Mouse (Mus musculus): ENCODE measurements around the gene Gm35549. TPM values are rescaled to one million over a fixed set of nuclear protein-coding genes. Genes with fewer than 3 reads are reported as not detected.
"Not testable (repeated sequence)": the region's sequence is repeated elsewhere in the genome, so short reads cannot be mapped to it uniquely, and the experiment has no call there.

The Gm35549 gene
- polyA plus RNA-seq, 1 experiment = not detected

DNA sequence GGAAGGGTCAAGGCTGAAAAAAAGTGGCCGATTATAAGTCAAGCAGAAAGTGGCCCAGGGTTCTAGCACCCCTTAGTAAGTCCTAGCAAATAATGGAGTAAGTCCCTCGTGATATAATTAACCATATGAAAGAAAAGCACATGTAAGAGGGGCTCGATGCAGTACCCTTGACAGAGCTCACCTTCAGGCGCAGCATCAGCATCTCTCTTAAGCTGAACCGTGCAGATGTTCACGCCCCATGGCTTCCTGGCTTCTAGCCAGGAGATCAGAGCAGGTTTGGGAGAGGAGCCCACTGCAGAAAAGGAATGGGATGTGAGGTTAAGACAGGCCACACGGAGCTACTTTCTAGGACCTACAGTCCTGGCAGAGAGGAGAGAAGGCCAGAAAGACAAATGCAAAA, 10.7 kb upstream of the Gm35549 start:
- TF ChIP-seq CTCF (IDR thresholded peaks at IDR 0.05; ENCODE audit: extremely low read depth, insufficient read length, insufficient replicate concordance, low read depth, low read length) (no peak), POLR2A (IDR thresholded peaks at IDR 0.05; ENCODE audit: low read depth, low read length) (no peak)
- Histone ChIP-seq H3K27ac (ENCODE audit: insufficient read depth, low read depth, low read length) (no peak overlapping the region), H3K36me3 (ENCODE audit: control insufficient read depth, insufficient read depth, low read length) (peaks cover 81% of the 10 kb centered on the region), H3K4me3 (ENCODE audit: low read depth, low read length) (no peak overlapping the region), H3K4me1 (ENCODE audit: control insufficient read depth, insufficient read depth, insufficient read length, low read length) (no peaks in the 10 kb centered on the region), H3K27me3 (ENCODE audit: control insufficient read depth, insufficient read depth, low read length) (no peaks in the 10 kb centered on the region)
- 92% methylated on average over 7 of the region's 7 CpGs for WGBS

- not testable (repeated sequence) for H3K27me3 ChIP-seq (ENCODE audit: control insufficient read depth, insufficient read depth, low read length); H3K4me1 ChIP-seq (ENCODE audit: control insufficient read depth, insufficient read depth, insufficient read length, low read length); H3K4me3 ChIP-seq (ENCODE audit: low read depth, low read length); H3K27ac ChIP-seq (ENCODE audit: insufficient read depth, low read depth, low read length)
- H3K36me3 ChIP-seq (ENCODE audit: control insufficient read depth, insufficient read depth, low read length) = peaks cover 26% of the 10 kb centered on the region
- WGBS = 72% methylated on average over 7 of the region's 8 CpGs
Observed at GRCm38 (mm10) chr9:122847811-122848311, 4.0 kb upstream of the Gm35549 start.

DNA sequence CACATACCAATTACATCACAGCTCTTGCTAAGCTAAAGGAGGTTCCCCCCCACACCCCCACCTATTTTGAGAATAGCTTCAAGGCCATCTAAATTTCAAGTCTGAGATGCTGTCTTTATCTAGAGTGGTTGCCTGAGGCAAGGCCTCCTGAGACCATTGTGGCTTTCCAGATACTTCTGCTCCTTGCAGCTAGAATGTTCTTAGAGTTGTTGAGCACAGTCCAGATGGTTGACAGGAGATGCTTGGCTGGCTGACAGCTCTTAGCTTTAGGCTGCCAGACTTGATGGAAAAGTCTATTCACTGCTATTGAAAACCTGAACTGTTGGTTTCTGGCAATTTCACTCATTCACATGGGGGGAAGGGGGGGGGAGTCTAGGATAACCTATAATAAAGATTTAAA, 2.3 kb upstream of the Gm35549 start:
- TF ChIP-seq POLR2A (IDR thresholded peaks at IDR 0.05; ENCODE audit: low read depth, low read length) = no peak
- no peak for TF ChIP-seq CTCF (IDR thresholded peaks at IDR 0.05; ENCODE audit: extremely low read depth, insufficient read length, insufficient replicate concordance, low read depth, low read length)
- Histone ChIP-seq H3K36me3 (ENCODE audit: control insufficient read depth, insufficient read depth, low read length) (peaks cover 9% of the 10 kb centered on the region), H3K27ac (ENCODE audit: insufficient read depth, low read depth, low read length) (no peak overlapping the region), H3K4me1 (ENCODE audit: control insufficient read depth, insufficient read depth, insufficient read length, low read length) (no peaks in the 10 kb centered on the region), H3K4me3 (ENCODE audit: low read depth, low read length) (no peak overlapping the region), H3K27me3 (ENCODE audit: control insufficient read depth, insufficient read depth, low read length) (no peaks in the 10 kb centered on the region)

DNA sequence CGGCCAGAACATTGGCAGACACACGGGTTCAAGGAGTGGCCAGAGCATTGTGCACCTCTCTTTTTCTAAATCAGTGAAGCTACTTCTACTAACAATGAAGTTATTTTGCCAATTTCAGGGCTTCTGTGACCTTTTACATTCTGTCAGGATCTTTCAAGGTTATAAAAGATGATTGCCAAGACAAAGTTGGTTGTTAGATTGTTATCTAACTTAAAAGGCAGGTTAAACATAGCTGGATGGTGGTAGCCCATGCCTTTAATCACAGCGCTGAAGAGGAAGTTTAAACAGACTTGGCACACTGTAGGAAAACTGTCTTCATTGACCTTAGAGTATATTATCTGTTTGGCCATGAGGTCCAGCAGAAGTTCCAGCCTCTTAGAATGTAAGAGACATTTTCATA, 1.8 kb upstream of the Gm35549 start:
- 23% methylated on average over 3 of the region's 3 CpGs for WGBS
- Histone ChIP-seq H3K27me3 (ENCODE audit: control insufficient read depth, insufficient read depth, low read length) (no peaks in the 10 kb centered on the region), H3K4me1 (ENCODE audit: control insufficient read depth, insufficient read depth, insufficient read length, low read length) (no peaks in the 10 kb centered on the region), H3K27ac (ENCODE audit: insufficient read depth, low read depth, low read length) (no peak overlapping the region), H3K4me3 (ENCODE audit: low read depth, low read length) (no peak overlapping the region), H3K36me3 (ENCODE audit: control insufficient read depth, insufficient read depth, low read length) (peaks cover 5% of the 10 kb centered on the region)
- no peak for TF ChIP-seq POLR2A (IDR thresholded peaks at IDR 0.05; ENCODE audit: low read depth, low read length)
- TF ChIP-seq CTCF (IDR thresholded peaks at IDR 0.05; ENCODE audit: extremely low read depth, insufficient read length, insufficient replicate concordance, low read depth, low read length) = no peak

- Histone ChIP-seq H3K27ac (ENCODE audit: insufficient read depth, low read depth, low read length) (no peak overlapping the region), H3K4me1 (ENCODE audit: control insufficient read depth, insufficient read depth, insufficient read length, low read length) (no peaks in the 10 kb centered on the region; the same call in 1 of the 2 replicates), H3K36me3 (ENCODE audit: control insufficient read depth, insufficient read depth, low read length) (peaks cover 5% of the 10 kb centered on the region), H3K27me3 (ENCODE audit: control insufficient read depth, insufficient read depth, low read length) (no peaks in the 10 kb centered on the region), H3K4me3 (ENCODE audit: low read depth, low read length) (no peak overlapping the region)
- TF ChIP-seq POLR2A (IDR thresholded peaks at IDR 0.05; ENCODE audit: low read depth, low read length) (no peak), CTCF (IDR thresholded peaks at IDR 0.05; ENCODE audit: extremely low read depth, insufficient read length, insufficient replicate concordance, low read depth, low read length) (0 out of 2 replicates have a peak, but pooled peaks have one; percentile 14)
- WGBS = 44% methylated on average over 16 of the region's 16 CpGs
Observed at GRCm38 (mm10) chr9:122837680-122838079, 6.2 kb downstream of the Gm35549 start.

GRCm38 (mm10) chr9:122837216-122837615, 6.6 kb downstream of the Gm35549 start:
- WGBS = 54% methylated on average over 4 of the region's 4 CpGs
- no peak overlapping the region for H3K27ac ChIP-seq (ENCODE audit: insufficient read depth, low read depth, low read length)
- TF ChIP-seq CTCF (IDR thresholded peaks at IDR 0.05; ENCODE audit: extremely low read depth, insufficient read length, insufficient replicate concordance, low read depth, low read length) = no peak
- TF ChIP-seq POLR2A (IDR thresholded peaks at IDR 0.05; ENCODE audit: low read depth, low read length) = no peak

GRCm38 (mm10) chr9:122836790-122837189, 7.0 kb downstream of the Gm35549 start:
- H3K27ac ChIP-seq (ENCODE audit: insufficient read depth, low read depth, low read length) = no peak overlapping the region
- H3K4me1 ChIP-seq (ENCODE audit: control insufficient read depth, insufficient read depth, insufficient read length, low read length) = no peaks in the 10 kb centered on the region; the same call in 1 of the 2 replicates
- no peaks in the 10 kb centered on the region for H3K27me3 ChIP-seq (ENCODE audit: control insufficient read depth, insufficient read depth, low read length)
- 16% methylated on average over 6 of the region's 6 CpGs for WGBS
- no peak for TF ChIP-seq CTCF (IDR thresholded peaks at IDR 0.05; ENCODE audit: extremely low read depth, insufficient read length, insufficient replicate concordance, low read depth, low read length)
- TF ChIP-seq POLR2A (IDR thresholded peaks at IDR 0.05; ENCODE audit: low read depth, low read length) = no peak
- no peak overlapping the region for H3K4me3 ChIP-seq (ENCODE audit: low read depth, low read length)
- peaks cover 7% of the 10 kb centered on the region for H3K36me3 ChIP-seq (ENCODE audit: control insufficient read depth, insufficient read depth, low read length)

More at GRCm38 (mm10) chr9:122837216-122837615, 6.6 kb downstream of the Gm35549 start:
- Histone ChIP-seq H3K4me1 (ENCODE audit: control insufficient read depth, insufficient read depth, insufficient read length, low read length) (no peaks in the 10 kb centered on the region; the same call in 1 of the 2 replicates), H3K36me3 (ENCODE audit: control insufficient read depth, insufficient read depth, low read length) (peaks cover 5% of the 10 kb centered on the region), H3K4me3 (ENCODE audit: low read depth, low read length) (no peak overlapping the region), H3K27me3 (ENCODE audit: control insufficient read depth, insufficient read depth, low read length) (no peaks in the 10 kb centered on the region)
